Mouse (Mus musculus) bone marrow macrophage, adult 2 months (primary cell): ENCODE measurements around the gene Krt24. TPM values are rescaled to one million over a fixed set of nuclear protein-coding genes. Genes with fewer than 3 reads are reported as not detected.

Experiments
- H3K27ac ChIP-seq: 2 replicates; pipeline ENCODE4 v1.5.1; 2012; ENCODE audit warnings: low read depth, low read length; ENCODE audit not compliant: insufficient read depth
- H3K4me1 ChIP-seq: 2 replicates; pipeline ENCODE4 v1.6.1; 2012; ENCODE audit warnings: low read length; ENCODE audit not compliant: control insufficient read depth, insufficient read depth
- H3K4me3 ChIP-seq: 2 replicates; pipeline ENCODE4 v1.5.1; 2012; ENCODE audit warnings: mild to moderate bottlenecking, low read length, moderate library complexity; ENCODE audit not compliant: insufficient read depth
- CTCF ChIP-seq: IDR thresholded peaks from 2 replicates; pipeline ENCODE4 v1.5.1; 2012; ENCODE audit warnings: low read depth, mild to moderate bottlenecking, low read length, moderate library complexity
- POLR2A ChIP-seq: IDR thresholded peaks from 2 replicates; pipeline ENCODE4 v1.6.1; 2012; ENCODE audit warnings: mild to moderate bottlenecking, low read depth, low read length, borderline replicate concordance
- polyA plus RNA-seq: library from polyadenylated mRNA; stranded (reverse); fragments of >200 nt; gene quantifications from 2 replicates; pipeline ENCODE4 v1.2.4, GENCODE M21; 2012; ENCODE audit not compliant: missing spikeins, insufficient read depth, insufficient read length

The Krt24 gene
- polyA plus RNA-seq: not detected in 2 replicates

DNA sequence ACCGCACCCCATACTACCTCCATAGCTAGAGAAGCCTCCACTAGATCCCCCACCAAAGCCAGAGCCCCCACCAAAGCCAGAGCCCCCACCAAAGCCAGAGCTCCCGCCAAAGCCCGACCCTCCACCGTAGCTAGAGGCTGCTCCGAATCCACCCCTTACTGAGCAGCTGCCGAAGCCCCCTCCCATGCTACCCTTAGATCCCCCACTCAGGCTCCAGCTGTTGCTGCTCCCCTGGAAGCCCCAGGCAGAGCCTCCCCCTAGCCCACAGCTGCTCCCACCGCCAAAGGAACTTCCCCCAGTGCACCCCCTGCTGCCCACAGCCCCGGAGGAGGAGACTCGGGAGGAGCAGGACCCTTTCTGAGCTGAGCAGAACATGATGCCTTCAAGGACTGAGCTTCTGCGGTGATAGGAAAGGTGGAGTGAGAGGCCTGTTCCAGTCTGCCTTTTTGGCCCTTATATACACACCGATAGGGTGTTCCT lies at the start of gene Krt24:
Krt24 (minus strand) TSS at position 430 of the 480 bp plus-strand sequence.
- Histone ChIP-seq H3K4me3 (no peak within 1 kb of the TSS), H3K4me1 (peaks cover 8% of the 10 kb centered on the region), H3K27ac (no peak within 1 kb of the TSS)
- TF ChIP-seq CTCF (no peak), POLR2A (no peak)

GRCm38 (mm10) chr11:99333426-99333825 lies 48.4 kb upstream of the Krt24 start:
- Histone ChIP-seq H3K4me1 (no peaks in the 10 kb centered on the region), H3K4me3 (no peak overlapping the region), H3K27ac (no peak overlapping the region)
- no peak for TF ChIP-seq POLR2A
- TF ChIP-seq CTCF: no peak

- TF ChIP-seq POLR2A (no peak), CTCF (no peak)
- Histone ChIP-seq H3K27ac (no peak overlapping the region), H3K4me1 (no peaks in the 10 kb centered on the region), H3K4me3 (no peak overlapping the region)
Observed at GRCm38 (mm10) chr11:99329655-99330054, 44.6 kb upstream of the Krt24 start.

GRCm38 (mm10) chr11:99322851-99323250 lies 37.8 kb upstream of the Krt24 start, which contains the start of gene Krt25:
Krt25 (minus strand) TSS chr11:99322951.
- H3K4me1 ChIP-seq: no peaks in the 10 kb centered on the region
- no peak within 1 kb of the TSS for H3K4me3 ChIP-seq
- no peak for TF ChIP-seq POLR2A
- TF ChIP-seq CTCF: no peak
- no peak within 1 kb of the TSS for H3K27ac ChIP-seq

DNA sequence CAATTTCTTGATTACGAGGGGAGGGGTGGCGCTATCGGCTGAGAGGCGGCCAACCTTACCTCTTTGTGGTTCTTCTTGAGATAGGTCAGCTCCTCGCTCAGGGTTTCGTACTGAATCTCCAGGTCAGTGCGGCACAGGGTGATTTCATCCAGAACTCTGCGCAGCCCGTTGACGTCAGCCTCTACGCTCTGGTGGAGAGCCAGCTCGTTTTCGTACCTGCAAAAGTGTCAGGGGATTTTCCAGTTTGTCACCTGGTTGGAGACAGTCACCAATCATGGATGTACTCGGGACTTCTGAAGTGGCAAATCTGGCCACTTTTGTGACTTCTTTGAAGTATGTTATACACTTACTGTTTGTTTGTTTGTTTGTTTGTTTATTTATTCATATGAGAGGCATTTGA lies 36.0 kb upstream of the Krt24 start:
- no peak overlapping the region for H3K27ac ChIP-seq
- TF ChIP-seq CTCF (no peak), POLR2A (no peak)
- H3K4me1 ChIP-seq: no peaks in the 10 kb centered on the region
- H3K4me3 ChIP-seq: no peak overlapping the region

DNA sequence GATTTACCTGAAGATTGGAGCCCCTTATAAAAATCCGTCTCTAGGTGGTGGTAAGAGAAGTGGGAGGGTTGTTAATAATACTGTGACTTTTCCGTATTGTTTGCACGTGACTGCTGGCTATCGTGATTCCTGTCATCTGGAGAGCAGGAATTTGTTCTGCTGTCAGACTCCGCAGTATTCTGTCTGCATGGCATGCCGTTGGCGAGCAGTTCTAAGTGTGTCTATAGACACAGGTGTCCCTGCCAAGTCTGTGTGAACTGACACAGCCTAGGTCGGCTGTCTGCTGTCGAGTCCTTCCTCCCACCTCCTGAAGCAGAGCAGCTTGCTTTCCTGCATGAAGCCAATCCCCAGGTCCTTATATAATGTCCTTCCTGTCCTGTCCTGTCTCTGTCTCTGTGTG lies 34.1 kb upstream of the Krt24 start:
- H3K27ac ChIP-seq: no peak overlapping the region
- TF ChIP-seq POLR2A (no peak), CTCF (no peak)
- no peaks in the 10 kb centered on the region for H3K4me1 ChIP-seq
- no peak overlapping the region for H3K4me3 ChIP-seq

GRCm38 (mm10) chr11:99316543-99316942 lies 31.5 kb upstream of the Krt24 start:
- H3K27ac ChIP-seq: no peak overlapping the region
- no peak overlapping the region for H3K4me3 ChIP-seq
- no peaks in the 10 kb centered on the region for H3K4me1 ChIP-seq
- no peak for TF ChIP-seq CTCF
- TF ChIP-seq POLR2A: no peak

DNA sequence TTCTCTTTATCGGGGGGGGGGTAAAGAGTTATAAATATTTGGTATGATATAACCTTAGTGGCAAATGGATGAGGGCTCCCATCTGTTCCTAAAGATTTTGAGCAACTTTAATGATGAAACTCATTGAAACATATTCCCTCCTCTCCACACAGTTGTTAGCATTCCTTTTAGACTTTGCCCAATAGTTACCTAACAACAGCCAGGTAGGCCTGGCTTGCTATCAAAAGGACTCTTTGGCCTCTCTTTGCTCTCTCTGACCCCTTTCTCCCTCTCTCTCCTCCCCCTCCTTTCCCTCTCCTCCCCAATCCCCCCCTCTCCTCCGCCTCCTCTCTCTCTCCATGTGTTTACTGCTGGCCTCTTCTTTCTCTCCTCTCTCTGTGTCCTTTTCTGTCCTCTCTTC lies 29.5 kb upstream of the Krt24 start:
- TF ChIP-seq POLR2A: no peak
- TF ChIP-seq CTCF: no peak
- H3K4me3 ChIP-seq: no peak overlapping the region
- no peak overlapping the region for H3K27ac ChIP-seq
- no peaks in the 10 kb centered on the region for H3K4me1 ChIP-seq

DNA sequence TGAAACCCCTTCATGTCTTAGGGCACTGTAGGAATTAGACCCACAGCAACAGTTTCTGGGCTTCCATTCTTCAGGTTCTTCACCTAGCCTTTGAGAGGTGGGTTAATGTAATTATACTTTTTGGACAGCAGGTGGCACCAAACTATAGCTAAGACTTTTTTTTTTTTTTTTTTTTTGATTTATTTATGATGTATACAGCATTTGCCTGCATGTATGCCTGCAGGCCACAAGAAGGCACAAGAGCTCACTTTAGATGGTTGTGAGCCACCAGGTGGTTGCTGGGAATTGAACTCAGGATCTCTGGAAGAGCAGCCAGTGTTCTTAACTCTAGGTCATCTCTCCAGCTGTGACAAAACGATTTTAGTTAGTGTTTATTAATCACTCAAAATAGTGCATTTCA lies 25.8 kb upstream of the Krt24 start:
- no peak overlapping the region for H3K27ac ChIP-seq
- TF ChIP-seq CTCF (no peak), POLR2A (no peak)
- no peaks in the 10 kb centered on the region for H3K4me1 ChIP-seq
- H3K4me3 ChIP-seq: no peak overlapping the region

GRCm38 (mm10) chr11:99307579-99307978 lies 22.5 kb upstream of the Krt24 start:
- no peak for TF ChIP-seq POLR2A
- H3K27ac ChIP-seq: no peak overlapping the region
- no peaks in the 10 kb centered on the region for H3K4me1 ChIP-seq

DNA sequence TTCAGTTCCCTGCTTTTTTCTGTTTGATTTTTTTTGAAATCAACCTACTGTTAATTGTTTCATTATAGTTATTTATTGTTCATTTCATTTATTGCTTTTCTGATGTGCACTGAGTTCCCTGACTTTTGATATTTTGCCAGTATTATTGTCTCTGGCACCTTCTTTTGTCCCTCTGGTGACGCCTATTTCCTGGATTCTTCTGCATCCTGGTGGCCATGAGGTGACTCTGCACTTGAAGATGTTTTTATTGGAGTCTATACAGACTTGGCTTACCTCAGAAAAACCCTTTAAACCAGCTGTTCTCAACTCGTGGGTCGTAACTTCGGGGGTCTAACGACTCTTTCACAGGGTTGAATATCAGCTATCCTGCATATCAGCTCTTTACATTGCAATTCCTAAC lies 10.0 kb upstream of the Krt24 start:
- H3K4me3 ChIP-seq: no peak overlapping the region
- H3K27ac ChIP-seq: no peak overlapping the region
- H3K4me1 ChIP-seq: no peaks in the 10 kb centered on the region
- TF ChIP-seq CTCF (no peak), POLR2A (no peak)

More at GRCm38 (mm10) chr11:99307579-99307978, 22.5 kb upstream of the Krt24 start:
- no peak overlapping the region for H3K4me3 ChIP-seq
